Comparison of ENCODE assay signal across 10 mouse cellular contexts in the genomic region with DNA sequence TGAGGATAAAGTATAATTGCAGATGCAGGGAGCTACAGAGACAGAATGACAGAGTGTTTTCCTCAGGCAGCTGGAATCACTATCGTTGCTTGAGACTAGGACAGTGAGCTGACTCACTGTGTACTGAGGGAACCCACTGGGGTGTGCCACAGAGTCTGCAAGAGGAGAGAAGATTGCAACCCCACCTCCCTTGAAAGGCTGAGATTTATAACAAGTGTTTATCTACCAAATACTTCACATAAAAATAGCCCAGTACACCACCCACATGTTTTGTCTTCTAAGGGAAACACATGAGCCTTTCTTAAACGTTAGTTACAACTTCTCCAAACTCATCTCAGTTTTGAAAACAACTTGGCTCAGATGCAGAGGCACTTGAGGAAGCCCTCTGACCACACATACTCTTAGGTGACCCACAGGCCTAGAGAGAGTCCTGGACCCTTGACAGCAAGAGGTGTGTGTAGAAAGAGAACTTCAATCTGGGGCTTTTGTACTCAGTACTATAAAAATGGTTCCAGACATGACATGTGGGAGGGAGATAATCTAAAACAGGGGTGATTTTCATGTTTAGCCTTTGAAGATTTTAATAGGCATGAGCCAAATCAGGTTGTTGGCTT. TPM values are rescaled to one million over a fixed set of nuclear protein-coding genes. Genes with fewer than 3 reads are reported as not detected.
DNase-seq lines count a peak whose midpoint lies in the region; ATAC-seq and TF ChIP-seq lines count a peak whose summit lies in the region.
"Had no signal": no experiment of that assay in that cellular context is flagged by ENCODE, and none has a peak within 500 bp of the region (broad histone marks: within the 10 kb centered on the region; RNA-seq: fewer than 3 reads in every experiment).

No protein-coding gene starts in this region.

- no peak overlapping the region for H3K9ac ChIP-seq in lung, embryonic 14.5 days
- H3K9ac ChIP-seq in liver, postnatal 0 days (replicated peaks), result no peak overlapping the region
- H3K9ac ChIP-seq: liver, embryonic 13.5 days had no signal

- no peaks in the 10 kb centered on the region for H3K4me1 ChIP-seq in heart, embryonic 10.5 days
- no peaks in the 10 kb centered on the region for H3K4me1 ChIP-seq in lung, embryonic 14.5 days (ENCODE audit: insufficient read depth)
- no peaks in the 10 kb centered on the region for H3K4me1 ChIP-seq in forebrain, embryonic 10.5 days
- H3K4me1 ChIP-seq in liver, postnatal 0 days (ENCODE audit: insufficient read depth), result no peaks in the 10 kb centered on the region
- H3K4me1 ChIP-seq: liver, embryonic 13.5 days had no signal

- no peak for TF ChIP-seq CTCF in lung, embryonic 14.5 days (IDR thresholded peaks at IDR 0.05; ENCODE audit: low read depth)
- no peak for TF ChIP-seq CTCF in liver, postnatal 0 days (IDR thresholded peaks at IDR 0.05; ENCODE audit: low read depth)

- H3K27ac ChIP-seq in heart, embryonic 10.5 days, result no peak overlapping the region
- H3K27ac ChIP-seq in lung, embryonic 14.5 days (ENCODE audit: low read depth), result 0 out of 2 replicates have a peak overlapping the region, but pooled peaks have one; percentile 16
- no peak overlapping the region for H3K27ac ChIP-seq in forebrain, embryonic 10.5 days
- no peak overlapping the region for H3K27ac ChIP-seq in liver, postnatal 0 days (ENCODE audit: low read depth)
- H3K27ac ChIP-seq: liver, embryonic 13.5 days had no signal

- DNase-seq in heart, adult 8-10 months (ENCODE audit: low spot score), result peak; percentile 27
- no peak for DNase-seq in heart, embryonic 10.5 days (ENCODE audit: low spot score)
- DNase-seq in urinary bladder, postnatal 14 days (ENCODE audit: low spot score), result peak; percentile 50
- no peak for DNase-seq in urinary bladder, postnatal 10 days (ENCODE audit: low spot score)
- peak; percentile 65 for DNase-seq in lung, embryonic 14.5 days
- no peak for DNase-seq in forebrain, embryonic 10.5 days (ENCODE audit: extremely low spot score, low spot score)
- no peak for DNase-seq in embryo, embryonic 10 days (ENCODE audit: low spot score)
- DNase-seq in liver, postnatal 0 days, result no peak
- DNase-seq: liver, embryonic 13.5 days had no signal

- no peak overlapping the region for H3K4me2 ChIP-seq in lung, embryonic 14.5 days
- H3K4me2 ChIP-seq in liver, postnatal 0 days (ENCODE audit: low read depth, low read length), result no peak overlapping the region
- H3K4me2 ChIP-seq: liver, embryonic 13.5 days had no signal

- 50% methylated on average over 2 of the region's 2 CpGs for WGBS in heart, embryonic 10.5 days
- 12% methylated on average over 2 of the region's 2 CpGs for WGBS in lung, embryonic 14.5 days
- WGBS in forebrain, embryonic 10.5 days, result 74% methylated on average over 2 of the region's 2 CpGs
- WGBS in liver, postnatal 0 days (ENCODE audit: insufficient replicate concordance), result 28% methylated on average over 2 of the region's 2 CpGs

- H3K4me3 ChIP-seq in heart, embryonic 10.5 days, result no peak overlapping the region
- H3K4me3 ChIP-seq in lung, embryonic 14.5 days (ENCODE audit: low read depth, low read length), result no peak overlapping the region
- no peak overlapping the region for H3K4me3 ChIP-seq in forebrain, embryonic 10.5 days
- no peak overlapping the region for H3K4me3 ChIP-seq in liver, postnatal 0 days (ENCODE audit: low read depth, low read length)
- H3K4me3 ChIP-seq: liver, embryonic 13.5 days had no signal

- TF ChIP-seq EP300 in liver, postnatal 0 days (IDR thresholded peaks at IDR 0.05; ENCODE audit: low read depth), result no peak

- H3K9me3 ChIP-seq in heart, embryonic 10.5 days, result no peaks in the 10 kb centered on the region
- no peaks in the 10 kb centered on the region for H3K9me3 ChIP-seq in lung, embryonic 14.5 days (ENCODE audit: low read depth, low read length)
- H3K9me3 ChIP-seq in forebrain, embryonic 10.5 days, result no peaks in the 10 kb centered on the region
- H3K9me3 ChIP-seq in liver, postnatal 0 days (ENCODE audit: low read length), result no peaks in the 10 kb centered on the region
- H3K9me3 ChIP-seq: liver, embryonic 13.5 days had no signal

- H3K36me3 ChIP-seq in heart, embryonic 10.5 days, result no peaks in the 10 kb centered on the region
- no peaks in the 10 kb centered on the region for H3K36me3 ChIP-seq in lung, embryonic 14.5 days (ENCODE audit: insufficient read depth)
- H3K36me3 ChIP-seq in forebrain, embryonic 10.5 days (replicated peaks), result no peaks in the 10 kb centered on the region
- no peaks in the 10 kb centered on the region for H3K36me3 ChIP-seq in liver, postnatal 0 days (replicated peaks; ENCODE audit: insufficient read depth, low read length)
- H3K36me3 ChIP-seq: liver, embryonic 13.5 days had no signal

- no peaks in the 10 kb centered on the region for H3K27me3 ChIP-seq in heart, embryonic 10.5 days (ENCODE audit: insufficient read depth, poor library complexity, severe bottlenecking)
- H3K27me3 ChIP-seq in lung, embryonic 14.5 days (ENCODE audit: insufficient read depth, low read length), result no peaks in the 10 kb centered on the region
- no peaks in the 10 kb centered on the region for H3K27me3 ChIP-seq in forebrain, embryonic 10.5 days (ENCODE audit: poor library complexity, severe bottlenecking)
- no peaks in the 10 kb centered on the region for H3K27me3 ChIP-seq in liver, postnatal 0 days (ENCODE audit: insufficient read depth, low read length)
- H3K27me3 ChIP-seq: liver, embryonic 13.5 days had no signal

- ATAC-seq in lung, embryonic 14.5 days (ENCODE audit: insufficient read depth), result peak; percentile 90
- no peak for ATAC-seq in liver, postnatal 0 days
- ATAC-seq: forebrain, embryonic 16.5 days had no signal

RNA-seq across cellular contexts. Expression of gene C1qtnf7, which starts 46.4 kb away (rescaled TPM):
- total RNA-seq in heart, adult 8-10 months (2022), result 1 to 10 TPM; 5.7 to 8.5 (median 6.1) TPM
- 1.5 and 2.4 TPM in 2 replicates for polyA plus RNA-seq in heart, embryonic 10.5 days (2016; fragmentation: Nextera tagmentation; extraction: Ambion mirVana)
- polyA plus RNA-seq in lung, embryonic 14.5 days (2014; fragmentation: Nextera tagmentation; extraction: Ambion mirVana), result 53.8 and 54.2 TPM in 2 replicates
- polyA plus RNA-seq in forebrain, embryonic 10.5 days (2016; fragmentation: Nextera tagmentation; extraction: Ambion mirVana), result 0.26 TPM in 1 of 2 replicates, not detected in the other
- 1.7 and 1.8 TPM in 2 replicates for polyA plus RNA-seq in liver, postnatal 0 days (2015; fragmentation: Nextera tagmentation; extraction: Ambion mirVana)

Comparison
In these comparisons a context has a peak if more than half of its experiments do, and no peak if none do; other contexts are left out.
1. DNase-seq: peak in heart, adult 8-10 months (single experiment), urinary bladder, postnatal 14 days (single experiment) and lung, embryonic 14.5 days (single experiment); none in heart, embryonic 10.5 days (single experiment), urinary bladder, postnatal 10 days (single experiment), forebrain, embryonic 10.5 days (single experiment), embryo, embryonic 10 days (single experiment) and liver, postnatal 0 days (single experiment).
2. RNA of gene C1qtnf7, which starts 46.4 kb away (polyA plus RNA-seq): 53.8 to 54.2 TPM in lung, embryonic 14.5 days; 1.7 to 1.8 TPM in liver, postnatal 0 days, 1.5 to 2.4 TPM in heart, embryonic 10.5 days and 0.26 TPM in forebrain, embryonic 10.5 days; every median in the first group is over 10 times any median in the second.